30 mouse cellular contexts compared by ENCODE assay signal in genomic region chr3:132897891-132898290, GRCm38 (mm10). TPM values are rescaled to one million over a fixed set of nuclear protein-coding genes. Genes with fewer than 3 reads are reported as not detected.
DNase-seq lines count a peak whose midpoint lies in the region; ATAC-seq and TF ChIP-seq lines count a peak whose summit lies in the region.
"Had no signal": no experiment of that assay in that cellular context is flagged by ENCODE, and none has a peak within 500 bp of the region (broad histone marks: within the 10 kb centered on the region; RNA-seq: fewer than 3 reads in every experiment).

No protein-coding gene starts in this region.

- no peaks in the 10 kb centered on the region for H3K9me3 ChIP-seq in forebrain, embryonic 16.5 days (ENCODE audit: control insufficient read depth, low read length)
- H3K9me3 ChIP-seq in forebrain, embryonic 12.5 days, result no peaks in the 10 kb centered on the region
- no peaks in the 10 kb centered on the region for H3K9me3 ChIP-seq in midbrain, postnatal 0 days (ENCODE audit: low read length)
- no peaks in the 10 kb centered on the region for H3K9me3 ChIP-seq in midbrain, embryonic 13.5 days
- H3K9me3 ChIP-seq: embryonic facial prominence, embryonic 12.5 days; embryonic facial prominence, embryonic 15.5 days; forebrain, embryonic 13.5 days; G1E; heart, embryonic 12.5 days; heart, embryonic 15.5 days; hindbrain, embryonic 10.5 days; hindbrain, embryonic 15.5 days had no signal

- 45% methylated on average over 4 of the region's 4 CpGs for WGBS in forebrain, embryonic 16.5 days
- WGBS in forebrain, embryonic 12.5 days, result 90% methylated on average over 4 of the region's 4 CpGs
- WGBS in midbrain, postnatal 0 days, result 77% methylated on average over 4 of the region's 4 CpGs
- WGBS in midbrain, embryonic 13.5 days, result 90% methylated on average over 4 of the region's 4 CpGs

- peak; percentile 40; the same call in 1 of the 2 replicates for ATAC-seq in forebrain, embryonic 16.5 days
- no peak for ATAC-seq in forebrain, embryonic 12.5 days (ENCODE audit: low FRiP score)
- ATAC-seq in midbrain, postnatal 0 days (ENCODE audit: low FRiP score), result no peak
- no peak for ATAC-seq in midbrain, embryonic 13.5 days
- ATAC-seq: inflammation-experienced regulatory T-cells, adult 6 months; intestine, embryonic 16.5 days; Patski had no signal

- H3K27me3 ChIP-seq in forebrain, embryonic 16.5 days (replicated peaks; ENCODE audit: control insufficient read depth, insufficient read depth, low read length), result no peaks in the 10 kb centered on the region
- H3K27me3 ChIP-seq in forebrain, embryonic 12.5 days, result no peaks in the 10 kb centered on the region
- no peaks in the 10 kb centered on the region for H3K27me3 ChIP-seq in midbrain, postnatal 0 days (ENCODE audit: insufficient read depth, low read length)
- no peaks in the 10 kb centered on the region for H3K27me3 ChIP-seq in midbrain, embryonic 13.5 days
- H3K27me3 ChIP-seq: CH12.LX; embryonic facial prominence, embryonic 12.5 days; embryonic facial prominence, embryonic 15.5 days; forebrain, embryonic 13.5 days; heart, embryonic 12.5 days; heart, embryonic 15.5 days; hindbrain, embryonic 15.5 days; Patski had no signal

- peak; percentile 13 to 27 for DNase-seq in layer of hippocampus, adult 2 months (ENCODE audit: low spot score in 2 of 2)
- no peak for DNase-seq in layer of hippocampus, postnatal 36 days
- DNase-seq in midbrain, postnatal 0 days (ENCODE audit: low spot score), result peak; percentile 22
- DNase-seq: adrenal gland, postnatal 10 days; adrenal gland, postnatal 36 days; B cell, adult 2 months; cerebellum, adult 11 months; cerebellum, adult 2 months; cerebellum, adult 9-11 months; cerebellum, postnatal 25 days; gastrocnemius, postnatal 25 days; heart, adult 18-20 months; heart, postnatal 10 days; heart, postnatal 36 days had no signal

- H3K9ac ChIP-seq in forebrain, embryonic 16.5 days (replicated peaks; ENCODE audit: low read depth, low read length), result no peak overlapping the region
- no peak overlapping the region for H3K9ac ChIP-seq in forebrain, embryonic 12.5 days
- no peak overlapping the region for H3K9ac ChIP-seq in midbrain, postnatal 0 days (replicated peaks; ENCODE audit: low read length, poor library complexity, severe bottlenecking)
- H3K9ac ChIP-seq in midbrain, embryonic 13.5 days (replicated peaks), result no peak overlapping the region
- H3K9ac ChIP-seq: embryonic facial prominence, embryonic 12.5 days; embryonic facial prominence, embryonic 15.5 days; forebrain, embryonic 13.5 days; heart, embryonic 12.5 days; heart, embryonic 15.5 days; hindbrain, embryonic 15.5 days had no signal

- no peak overlapping the region for H3K27ac ChIP-seq in forebrain, embryonic 16.5 days (ENCODE audit: low read length)
- H3K27ac ChIP-seq in forebrain, embryonic 12.5 days, result no peak overlapping the region
- H3K27ac ChIP-seq in layer of hippocampus, adult 2 months, result peak overlapping the region; percentile 70
- H3K27ac ChIP-seq in midbrain, postnatal 0 days (ENCODE audit: low read depth, low read length), result no peak overlapping the region
- no peak overlapping the region for H3K27ac ChIP-seq in midbrain, embryonic 13.5 days
- H3K27ac ChIP-seq: embryonic facial prominence, embryonic 12.5 days; embryonic facial prominence, embryonic 15.5 days; forebrain, embryonic 13.5 days; heart, embryonic 15.5 days; hindbrain, embryonic 10.5 days; hindbrain, embryonic 15.5 days had no signal

- peaks cover 5% of the 10 kb centered on the region; the same call in 1 of the 2 replicates for H3K4me1 ChIP-seq in forebrain, embryonic 16.5 days (replicated peaks; ENCODE audit: control insufficient read depth, insufficient read depth, low read length)
- H3K4me1 ChIP-seq in forebrain, embryonic 12.5 days, result no peaks in the 10 kb centered on the region
- no peaks in the 10 kb centered on the region for H3K4me1 ChIP-seq in midbrain, postnatal 0 days (ENCODE audit: insufficient read depth, low read length)
- H3K4me1 ChIP-seq in midbrain, embryonic 13.5 days (replicated peaks), result no peaks in the 10 kb centered on the region
- H3K4me1 ChIP-seq: embryonic facial prominence, embryonic 12.5 days; embryonic facial prominence, embryonic 15.5 days; forebrain, embryonic 13.5 days; hindbrain, embryonic 10.5 days; hindbrain, embryonic 15.5 days had no signal

- no peak overlapping the region for H3K4me3 ChIP-seq in forebrain, embryonic 16.5 days (replicated peaks; ENCODE audit: low read length)
- no peak overlapping the region for H3K4me3 ChIP-seq in forebrain, embryonic 12.5 days (replicated peaks)
- H3K4me3 ChIP-seq in layer of hippocampus, adult 2 months, result no peak overlapping the region
- no peak overlapping the region for H3K4me3 ChIP-seq in midbrain, postnatal 0 days (ENCODE audit: low read depth, low read length)
- H3K4me3 ChIP-seq in midbrain, embryonic 13.5 days (replicated peaks), result no peak overlapping the region
- H3K4me3 ChIP-seq: embryonic facial prominence, embryonic 12.5 days; embryonic facial prominence, embryonic 15.5 days; forebrain, embryonic 13.5 days; heart, embryonic 12.5 days; heart, embryonic 15.5 days; hindbrain, embryonic 10.5 days; hindbrain, embryonic 15.5 days had no signal

- TF ChIP-seq CTCF in layer of hippocampus, adult 2 months (conservative IDR thresholded peaks at IDR 0.05), result no peak
- TF ChIP-seq CTCF in midbrain, postnatal 0 days (IDR thresholded peaks at IDR 0.05), result no peak

- H3K4me2 ChIP-seq in forebrain, embryonic 16.5 days (ENCODE audit: low read length), result no peak overlapping the region
- no peak overlapping the region for H3K4me2 ChIP-seq in forebrain, embryonic 12.5 days
- H3K4me2 ChIP-seq in midbrain, postnatal 0 days (ENCODE audit: low read depth, low read length, poor library complexity, severe bottlenecking), result no peak overlapping the region
- no peak overlapping the region for H3K4me2 ChIP-seq in midbrain, embryonic 13.5 days (replicated peaks)
- H3K4me2 ChIP-seq: embryonic facial prominence, embryonic 12.5 days; embryonic facial prominence, embryonic 15.5 days; forebrain, embryonic 13.5 days; heart, embryonic 12.5 days; heart, embryonic 15.5 days; hindbrain, embryonic 15.5 days had no signal

- no peaks in the 10 kb centered on the region for H3K36me3 ChIP-seq in forebrain, embryonic 16.5 days (ENCODE audit: control insufficient read depth, insufficient read depth)
- no peaks in the 10 kb centered on the region for H3K36me3 ChIP-seq in forebrain, embryonic 12.5 days (replicated peaks)
- H3K36me3 ChIP-seq in midbrain, postnatal 0 days (ENCODE audit: insufficient read depth, low read length), result no peaks in the 10 kb centered on the region
- H3K36me3 ChIP-seq in midbrain, embryonic 13.5 days, result no peaks in the 10 kb centered on the region
- H3K36me3 ChIP-seq: embryonic facial prominence, embryonic 12.5 days; embryonic facial prominence, embryonic 15.5 days; G1E; heart, embryonic 12.5 days; heart, embryonic 15.5 days; hindbrain, embryonic 10.5 days; hindbrain, embryonic 15.5 days had no signal

RNA-seq across cellular contexts. Expression of gene Npnt, which starts 52.2 kb away (rescaled TPM):
- polyA plus RNA-seq in forebrain, embryonic 16.5 days (2015; fragmentation: Nextera tagmentation; extraction: Ambion mirVana), result 6.3 and 9.0 TPM in 2 replicates
- polyA plus RNA-seq in forebrain, embryonic 12.5 days (2016; fragmentation: Nextera tagmentation; extraction: Ambion mirVana), result 4.3 and 5.0 TPM in 2 replicates
- total RNA-seq in layer of hippocampus, adult 2 months (2021), result 10 to 100 TPM; 14.2 to 18.7 TPM
- 10 to 100 TPM; 14.3 to 19.8 TPM for total RNA-seq in layer of hippocampus, postnatal 36 days (2021)
- 20.9 and 21.9 TPM in 2 replicates for total RNA-seq in midbrain, postnatal 0 days (2014; rRNA removed)
- polyA plus RNA-seq in midbrain, postnatal 0 days (2015; fragmentation: Nextera tagmentation; extraction: Ambion mirVana), result 36.4 and 43.8 TPM in 2 replicates
- polyA plus RNA-seq in midbrain, embryonic 13.5 days (2015; fragmentation: Nextera tagmentation; extraction: Ambion mirVana), result 16.5 and 17.5 TPM in 2 replicates
- total RNA-seq: common myeloid progenitor, adult 5-6 weeks had no signal
- polyA plus RNA-seq: G1E had no signal

Comparison
In these comparisons a context has a peak if more than half of its experiments do, and no peak if none do; other contexts are left out.
1. DNase-seq: peak in layer of hippocampus, adult 2 months (2 of 2) and midbrain, postnatal 0 days (single experiment); none in layer of hippocampus, postnatal 36 days (0 of 2).